Mouse (Mus musculus) left cerebral cortex, adult 9 months (tissue): ENCODE results near the gene Rab12.

Experiments
- DNase-seq, 2 experiments: peaks; one replicate each; pipeline ENCODE4 v3.0.0; 2022; ENCODE audit warnings: low spot score in 2 of 2

The Rab12 gene

DNA sequence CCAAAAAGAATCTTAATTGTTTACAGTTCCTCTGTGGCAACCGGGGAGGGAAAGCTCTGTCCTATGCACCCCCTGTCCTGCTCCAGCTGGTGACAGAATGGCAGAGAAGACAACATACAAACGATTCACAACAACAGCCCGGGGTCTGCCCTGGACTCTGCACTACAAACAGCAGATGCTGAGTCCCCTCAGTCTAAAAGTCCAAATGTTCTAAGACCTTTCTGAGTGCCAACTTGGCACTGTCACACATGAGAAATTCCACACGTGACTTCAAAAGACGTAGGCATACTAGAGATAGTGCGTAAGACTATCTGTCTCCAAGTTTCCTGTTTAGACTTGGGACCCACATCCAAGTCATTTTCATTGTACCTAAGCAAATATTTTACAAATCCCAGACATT is 16.7 kb downstream of the Rab12 start:
- no peak for DNase-seq

GRCm38 (mm10) chr17:66498598-66498997 is 20.9 kb downstream of the Rab12 start:
- no peak for DNase-seq

DNA sequence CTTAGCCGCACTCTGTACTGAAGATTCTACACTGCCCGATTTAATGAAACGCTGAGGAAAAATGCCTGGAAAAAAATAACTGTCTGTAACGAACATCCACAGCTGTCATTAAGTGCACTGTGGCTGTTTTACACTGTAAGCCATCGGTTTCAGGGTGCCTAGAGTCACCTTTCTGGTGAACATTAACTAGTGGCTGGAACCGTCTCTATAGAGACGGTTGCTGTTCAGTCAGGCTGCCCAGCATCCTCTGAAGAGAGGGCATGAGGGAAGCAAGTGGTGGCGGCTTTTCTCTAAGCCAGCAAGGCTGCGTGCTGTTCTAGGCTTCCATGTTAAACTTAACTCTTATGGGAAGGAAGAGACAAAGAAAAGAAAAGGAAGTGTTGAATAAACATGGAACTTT is 22.9 kb downstream of the Rab12 start:
- no peak for DNase-seq

DNA sequence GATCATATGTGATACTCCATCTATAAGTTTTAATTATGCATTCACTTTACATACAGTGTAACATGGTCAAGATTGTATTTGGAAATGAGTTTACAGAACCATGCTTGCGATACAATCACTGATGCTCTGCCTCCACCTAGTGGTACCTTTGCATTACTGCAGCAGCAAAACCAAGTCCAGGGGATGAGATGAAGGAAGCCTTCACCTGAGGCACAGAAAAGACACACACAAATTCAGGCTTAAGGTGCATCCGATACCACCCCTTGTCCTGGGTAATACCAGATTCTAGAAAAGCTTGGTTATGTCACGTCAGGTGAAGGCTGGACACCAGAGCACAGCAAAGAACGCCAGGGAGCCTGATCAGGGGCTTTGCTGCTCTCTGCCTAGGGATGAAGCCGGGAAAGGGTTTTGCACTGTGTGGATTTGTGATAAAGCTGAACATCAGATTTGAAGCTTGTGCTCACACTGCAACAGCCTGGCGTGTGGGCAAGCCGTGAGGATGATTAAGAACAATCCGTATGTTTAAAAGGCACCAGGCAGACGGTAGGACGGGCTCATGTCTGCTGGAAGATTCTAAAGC is 29.4 kb downstream of the Rab12 start:
- DNase-seq: peak; percentile 49 to 79

DNA sequence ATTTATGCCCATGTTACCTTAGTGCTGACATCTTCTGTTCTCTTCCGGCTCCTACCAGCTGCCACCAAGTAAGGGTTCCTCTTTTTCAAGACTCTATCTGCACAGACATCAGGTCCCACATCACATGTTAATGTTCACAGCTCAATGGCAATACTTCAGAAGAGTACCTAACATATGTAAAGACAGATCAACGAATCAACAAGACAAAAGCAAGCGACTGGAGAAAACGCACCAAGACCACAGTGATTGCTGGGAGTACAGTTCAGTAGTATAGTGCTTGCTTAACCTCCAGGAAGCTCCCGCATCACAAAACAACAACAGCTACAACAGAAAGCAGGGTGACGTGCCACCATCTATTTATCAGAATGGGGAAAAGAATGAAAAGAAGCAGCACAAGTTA is 33.0 kb downstream of the Rab12 start:
- no peak for DNase-seq

- DNase-seq: peak; percentile 30 to 85
These were observed 33.8 kb downstream of the Rab12 start for GRCm38 (mm10) chr17:66485742-66486141.

GRCm38 (mm10) chr17:66484965-66485364 is 34.6 kb downstream of the Rab12 start:
- DNase-seq: no peak

DNA sequence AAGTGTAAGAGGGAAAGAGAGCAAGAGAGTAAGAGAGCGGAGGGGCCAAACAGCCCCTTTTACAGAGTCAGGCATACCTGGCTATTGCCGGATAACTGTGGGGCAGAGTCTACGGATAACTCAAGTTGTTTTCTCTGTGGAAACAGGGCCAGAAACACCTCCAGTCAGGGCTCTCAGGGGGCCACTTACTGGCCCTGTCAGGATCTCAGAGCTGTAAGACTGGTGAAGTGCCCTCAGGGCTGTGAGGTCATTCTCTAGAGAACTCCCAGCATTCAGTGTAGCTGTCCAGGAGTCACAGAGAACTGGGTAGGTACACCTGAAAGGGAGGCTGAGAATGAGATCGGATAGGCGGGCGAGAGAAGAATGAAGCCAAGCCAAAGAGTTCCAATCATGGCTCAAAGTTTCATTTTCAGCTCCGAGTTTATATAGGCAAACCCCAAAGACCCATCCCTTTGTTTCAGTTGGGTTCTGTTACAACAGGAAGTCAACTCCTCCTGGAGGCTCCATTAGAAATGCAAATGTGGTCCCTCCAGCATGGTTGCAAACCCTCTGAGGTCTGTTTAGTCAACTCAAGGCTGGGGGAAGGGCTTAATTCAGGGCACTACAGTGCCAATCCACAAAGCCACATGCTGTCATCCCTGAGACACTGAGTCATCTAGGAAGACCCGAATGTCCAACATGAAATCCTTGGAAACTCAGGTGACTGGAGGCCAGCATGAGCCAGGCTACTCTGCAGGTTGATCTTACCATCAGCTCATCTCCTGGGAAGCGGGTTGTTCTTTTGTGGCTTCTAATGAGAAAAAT is 35.7 kb downstream of the Rab12 start:
- DNase-seq: no peak

DNA sequence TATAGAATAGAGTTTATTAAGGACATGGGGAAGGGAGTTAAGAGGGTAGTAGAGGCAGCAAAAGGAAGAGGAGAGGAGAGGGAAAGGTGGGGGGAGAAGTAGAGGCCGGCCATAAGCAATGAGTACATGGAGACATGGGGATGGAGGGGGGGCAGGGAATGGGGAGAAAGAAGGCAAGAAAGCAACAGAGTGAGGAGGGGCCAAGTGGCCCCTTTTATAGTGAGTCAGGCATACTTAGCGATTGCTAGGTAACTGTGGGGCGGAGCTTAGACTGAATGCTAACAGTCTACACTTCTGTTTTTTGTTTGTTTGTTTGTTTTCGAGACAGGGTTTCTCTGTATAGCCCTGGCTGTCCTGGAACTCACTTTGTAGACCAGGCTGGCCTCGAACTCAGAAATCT is 38.2 kb downstream of the Rab12 start:
- DNase-seq: no peak

DNA sequence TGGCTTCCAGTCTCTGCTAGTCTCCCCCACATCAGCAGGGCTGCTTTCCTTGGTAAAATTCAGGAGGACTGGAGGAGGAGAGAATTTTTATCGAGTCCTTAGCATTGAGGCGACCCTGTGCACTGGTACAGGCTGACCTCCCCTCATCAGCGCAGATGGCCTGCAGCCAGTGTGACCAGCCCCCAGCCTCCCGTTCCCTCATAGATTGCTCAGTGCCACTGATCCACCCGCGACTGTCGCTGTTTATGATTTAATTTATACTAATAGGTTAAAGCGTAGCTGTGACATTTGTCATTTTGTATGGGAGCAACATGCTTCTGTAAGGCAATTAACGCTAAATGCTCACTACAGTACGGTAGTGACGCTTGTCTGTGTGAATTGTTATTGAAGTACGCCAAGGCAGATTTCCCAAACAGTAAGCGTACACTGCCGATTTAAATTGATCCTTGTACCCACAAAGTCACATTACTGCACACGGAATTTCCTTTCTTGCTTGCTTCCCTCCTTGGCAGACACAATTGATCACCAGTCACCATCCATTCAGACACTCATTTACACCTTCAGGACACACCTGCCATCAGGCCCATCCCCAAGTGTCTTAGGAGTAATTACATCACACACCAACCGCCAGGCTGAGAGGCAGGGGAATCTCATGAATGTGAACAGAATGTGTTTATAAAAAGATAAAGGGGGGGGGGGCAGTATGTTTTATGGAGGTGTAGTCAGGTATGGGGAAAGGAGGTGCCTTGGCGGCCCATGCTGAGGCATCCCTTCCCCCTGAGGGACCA is 38.8 kb downstream of the Rab12 start:
- DNase-seq: no peak

GRCm38 (mm10) chr17:66479813-66480490 is 39.6 kb downstream of the Rab12 start:
- DNase-seq: no peak

- peak; percentile 42 to 62 for DNase-seq
These were observed 40.2 kb downstream of the Rab12 start for GRCm38 (mm10) chr17:66479311-66479710.

DNA sequence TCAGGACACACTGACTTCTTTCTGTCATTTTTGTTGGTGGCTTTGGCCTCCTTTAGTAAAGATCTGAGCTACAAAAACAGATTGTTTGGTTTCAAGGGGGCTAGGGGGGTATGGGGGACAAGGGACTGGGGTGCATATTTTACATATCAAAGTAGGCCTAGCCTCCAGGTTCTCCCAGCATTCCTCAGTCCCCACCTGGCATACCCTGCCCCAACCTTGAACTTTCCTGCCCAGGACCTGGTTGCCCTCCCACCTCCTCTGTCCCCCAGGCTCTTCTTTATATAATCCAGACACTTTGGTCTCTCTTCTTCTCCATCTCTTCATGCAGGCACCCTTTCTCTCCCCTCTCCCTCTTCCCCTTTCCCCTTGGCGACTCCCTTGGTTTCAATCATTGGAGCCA is 46.3 kb downstream of the Rab12 start:
- no peak for DNase-seq

GRCm38 (mm10) chr17:66471775-66472174 is 47.8 kb downstream of the Rab12 start:
- DNase-seq: no peak

- DNase-seq: no peak
These were observed 48.3 kb downstream of the Rab12 start for GRCm38 (mm10) chr17:66471252-66471651.

DNA sequence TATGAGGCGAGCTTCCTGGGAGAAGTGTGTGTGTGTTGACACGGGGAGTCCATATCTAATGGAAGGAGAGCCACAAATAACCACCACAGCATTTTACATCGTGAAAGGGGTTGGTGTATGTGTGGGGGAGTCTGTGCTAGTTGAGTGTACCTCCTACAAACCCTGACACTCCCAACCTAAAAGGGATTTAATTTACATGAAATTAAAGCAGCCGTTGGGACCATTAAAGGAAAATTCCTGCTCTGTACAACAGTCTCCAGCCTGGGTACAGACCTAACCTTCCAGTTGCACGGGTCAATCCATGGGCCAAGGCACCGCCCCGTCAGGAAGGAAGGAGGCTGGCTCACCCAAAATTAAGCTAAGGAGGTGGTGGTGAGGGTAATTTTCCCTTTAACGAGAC is 49.5 kb downstream of the Rab12 start:
- DNase-seq: no peak

GRCm38 (mm10) chr17:66457278-66457677 is 62.3 kb downstream of the Rab12 start:
- DNase-seq: no peak

DNA sequence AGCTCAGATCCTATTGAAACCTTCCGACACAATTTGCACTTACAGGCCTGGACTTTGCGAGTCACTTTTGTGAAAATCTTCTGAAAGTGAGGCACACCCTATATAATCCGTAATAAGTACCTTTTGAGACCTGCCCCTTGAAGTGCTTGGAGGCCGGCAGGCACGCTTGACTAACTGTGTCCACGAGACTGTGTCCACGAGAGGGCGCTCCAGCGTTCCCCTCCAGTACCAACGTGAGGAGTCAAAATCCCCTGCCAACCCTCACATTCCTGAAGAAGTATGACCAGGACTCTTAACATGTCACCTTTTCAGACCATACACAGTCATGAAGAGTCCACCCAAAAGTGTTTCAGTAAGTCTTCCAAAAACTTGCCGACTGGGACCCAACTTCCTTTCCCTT is 68.4 kb downstream of the Rab12 start:
- peak in 1 of 2 experiments; percentile 90 for DNase-seq

GRCm38 (mm10) chr17:66450526-66451070 is 68.9 kb downstream of the Rab12 start:
- DNase-seq: no peak

DNA sequence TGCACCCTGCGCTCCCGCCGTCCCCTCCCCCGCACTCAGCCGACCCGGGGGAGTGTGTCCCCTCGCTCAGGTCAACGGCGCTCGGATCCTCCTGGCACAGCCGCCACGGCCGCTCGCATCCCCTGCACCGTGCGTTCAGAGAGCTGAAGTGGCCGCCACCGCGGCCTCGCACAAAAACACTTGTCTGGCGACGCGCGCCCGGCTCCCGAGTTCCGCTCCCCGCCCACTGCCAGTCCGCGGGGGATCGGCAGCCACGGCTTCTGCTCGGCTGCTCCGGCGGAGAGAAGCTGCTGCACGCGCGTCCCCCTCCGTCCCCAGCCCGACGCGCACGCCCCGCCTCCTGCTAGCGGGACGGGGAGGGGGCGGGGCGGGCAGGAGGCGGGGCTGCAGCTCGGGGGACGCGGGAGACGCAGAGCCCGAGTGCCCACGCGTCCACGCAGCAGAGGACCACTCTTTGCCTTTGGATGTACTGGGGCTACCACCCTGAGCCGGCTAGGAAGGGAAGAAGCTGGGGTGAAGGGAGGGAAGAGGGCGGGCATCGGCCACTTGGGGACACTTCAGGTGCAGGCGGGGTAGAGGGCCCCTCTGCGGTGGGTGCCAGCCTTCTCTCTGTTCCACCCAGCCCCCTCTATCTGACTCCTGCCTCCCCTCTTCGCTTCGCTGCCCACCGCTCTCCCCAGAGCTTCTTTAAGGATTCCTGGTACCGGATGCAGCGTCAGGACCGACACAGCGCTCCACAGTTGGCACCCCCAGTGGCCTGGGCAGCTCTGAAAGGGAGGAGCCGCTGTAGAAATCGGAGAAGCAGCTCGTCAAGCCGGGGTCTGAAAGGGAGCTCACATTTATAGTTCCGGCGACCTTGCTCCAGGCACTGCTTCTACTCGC is 69.8 kb downstream of the Rab12 start, which contains the start of gene Mtcl1:
Gene Mtcl1, minus strand, starts transcription at position 291 of the 882 bp plus-strand sequence.
- DNase-seq: peak; percentile 65 to 82
